Mouse (Mus musculus) spleen, adult 2 months (tissue): ENCODE results near the gene Gm20388.

Source experiments
- CTCF ChIP-seq: fragments of 200-500 bp; IDR thresholded peaks from 2 replicates; pipeline ENCODE4 v1.5.1; 2011; ENCODE audit warnings: mild to moderate bottlenecking, inconsistent platforms; ENCODE audit not compliant: insufficient read depth, insufficient read length, insufficient replicate concordance; ENCODE audit errors: extremely low read depth
- POLR2A ChIP-seq: fragments of 200-500 bp; IDR thresholded peaks from 2 replicates; pipeline ENCODE4 v1.6.1; 2011; ENCODE audit warnings: low read depth, low read length, inconsistent platforms

DNA sequence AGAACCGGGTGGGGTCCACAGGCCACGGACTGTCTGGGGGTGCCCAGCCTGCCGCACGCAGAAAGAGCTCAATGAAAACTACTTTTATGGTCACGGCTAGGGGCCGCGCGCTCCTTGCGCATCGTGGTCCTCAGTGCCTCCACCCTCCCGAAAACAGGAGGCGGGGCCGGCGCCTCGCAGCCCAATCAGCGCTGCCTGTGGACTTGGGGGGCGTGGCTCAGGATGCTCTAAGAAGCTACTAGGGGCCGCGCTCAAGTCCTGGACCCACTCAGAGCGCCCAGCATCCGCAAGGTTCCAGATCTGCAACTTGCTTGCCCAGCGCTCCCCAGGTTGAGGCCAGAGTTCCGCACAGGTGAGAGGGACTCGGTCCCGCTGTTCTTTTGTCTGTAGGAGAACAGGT, 81.6 kb downstream of the Gm20388 start, which contains the start of gene Crispld2:
- TF ChIP-seq CTCF (no peak), POLR2A (no peak)
